Comparison of ENCODE assay signal across 8 mouse cellular contexts in the genomic region with DNA sequence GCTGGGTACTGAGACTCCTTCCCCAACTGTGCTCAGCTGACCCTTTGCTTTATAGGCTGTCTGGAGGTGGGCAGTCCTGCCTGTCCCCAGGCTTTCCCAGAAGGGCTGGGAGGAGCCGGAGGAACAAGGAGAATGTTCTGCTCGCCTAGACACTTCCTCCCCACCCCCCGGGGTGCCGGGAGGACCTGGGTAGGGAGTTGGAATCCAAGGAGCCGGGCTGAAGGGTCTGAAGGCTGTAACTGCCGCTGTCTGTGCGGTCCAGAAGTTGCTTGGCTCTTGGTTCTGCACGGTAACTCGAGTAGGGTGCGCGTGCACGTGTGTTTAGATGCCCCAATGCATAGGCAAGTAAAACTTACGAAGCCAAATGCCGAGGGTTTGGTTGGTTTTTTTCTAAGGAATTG.
DNase-seq lines count a peak whose midpoint lies in the region; ATAC-seq lines count a peak whose summit lies in the region.

No protein-coding gene starts in this region.

- peak overlapping the region; percentile 51 for H3K9ac ChIP-seq in embryonic facial prominence, embryonic 11.5 days (replicated peaks; ENCODE audit: low read length)
- peak overlapping the region; percentile 72 for H3K9ac ChIP-seq in heart, embryonic 11.5 days (ENCODE audit: low read depth, low read length)
- H3K9ac ChIP-seq in kidney, embryonic 15.5 days: peak overlapping the region; percentile 8; the same call in 1 of the 2 replicates

- no peaks in the 10 kb centered on the region for H3K27me3 ChIP-seq in embryonic facial prominence, embryonic 11.5 days (ENCODE audit: control insufficient read depth, insufficient read depth, low read length)
- no peaks in the 10 kb centered on the region for H3K27me3 ChIP-seq in heart, embryonic 11.5 days (ENCODE audit: control insufficient read depth, insufficient read depth, low read length)
- H3K27me3 ChIP-seq in kidney, embryonic 15.5 days: no peaks in the 10 kb centered on the region

- H3K9me3 ChIP-seq in embryonic facial prominence, embryonic 11.5 days (replicated peaks; ENCODE audit: control insufficient read depth, low read length): no peaks in the 10 kb centered on the region
- H3K9me3 ChIP-seq in heart, embryonic 11.5 days (replicated peaks; ENCODE audit: control insufficient read depth, low read length): no peaks in the 10 kb centered on the region
- H3K9me3 ChIP-seq in kidney, embryonic 15.5 days (replicated peaks): no peaks in the 10 kb centered on the region

- peak overlapping the region; percentile 56 for H3K27ac ChIP-seq in embryonic facial prominence, embryonic 11.5 days (replicated peaks; ENCODE audit: low read depth, low read length)
- peak overlapping the region; percentile 78 for H3K27ac ChIP-seq in heart, embryonic 11.5 days (ENCODE audit: low read depth, low read length)
- peak overlapping the region; percentile 86 for H3K27ac ChIP-seq in kidney, embryonic 15.5 days

- ATAC-seq in embryonic facial prominence, embryonic 11.5 days (replicated peaks; ENCODE audit: insufficient number of reproducible peaks, low FRiP score, low TSS enrichment, low read depth): no peak; the same call in 1 of the 2 replicates
- no peak for ATAC-seq in heart, embryonic 11.5 days (replicated peaks; ENCODE audit: insufficient number of reproducible peaks, low FRiP score, low TSS enrichment)
- peak; percentile 80 for ATAC-seq in kidney, embryonic 15.5 days (replicated peaks; ENCODE audit: low FRiP score)
- no peak for ATAC-seq in activated CD4-positive, CD25-positive, alpha-beta regulatory T cell, adult 4 months

- 2% methylated on average over 14 of the region's 14 CpGs for WGBS in embryonic facial prominence, embryonic 11.5 days
- 2% methylated on average over 14 of the region's 14 CpGs for WGBS in heart, embryonic 11.5 days (ENCODE audit: insufficient replicate concordance)
- WGBS in kidney, embryonic 15.5 days: under 1% methylated on average over 14 of the region's 14 CpGs

- DNase-seq in right cerebral cortex, adult 18-20 months: peak; percentile 17
- no peak for DNase-seq in right cerebral cortex, postnatal 36 days (ENCODE audit: low spot score in 2 of 2)
- DNase-seq in embryonic facial prominence, embryonic 11.5 days (ENCODE audit: low spot score): peak; percentile 58
- peak; percentile 75 for DNase-seq in lung, postnatal 25 days (ENCODE audit: low spot score)
- peak; percentile 17 for DNase-seq in right cerebral cortex, postnatal 4 days

- H3K4me3 ChIP-seq in embryonic facial prominence, embryonic 11.5 days (ENCODE audit: low read depth, low read length): 0 out of 2 replicates have a peak overlapping the region, but pooled peaks have one; percentile 21
- peak overlapping the region; percentile 38 for H3K4me3 ChIP-seq in heart, embryonic 11.5 days (ENCODE audit: low read depth, low read length)
- peak overlapping the region; percentile 33 for H3K4me3 ChIP-seq in kidney, embryonic 15.5 days (replicated peaks)

- no peaks in the 10 kb centered on the region for H3K36me3 ChIP-seq in embryonic facial prominence, embryonic 11.5 days (replicated peaks; ENCODE audit: control insufficient read depth, insufficient read depth, low read depth, low read length)
- H3K36me3 ChIP-seq in heart, embryonic 11.5 days (ENCODE audit: control insufficient read depth, insufficient read depth, low read length): no peaks in the 10 kb centered on the region
- no peaks in the 10 kb centered on the region for H3K36me3 ChIP-seq in kidney, embryonic 15.5 days

- peak overlapping the region; percentile 52 for H3K4me2 ChIP-seq in embryonic facial prominence, embryonic 11.5 days (ENCODE audit: low read depth, low read length)
- H3K4me2 ChIP-seq in heart, embryonic 11.5 days: peak overlapping the region; percentile 71
- peak overlapping the region; percentile 57 for H3K4me2 ChIP-seq in kidney, embryonic 15.5 days

- peaks cover 3% of the 10 kb centered on the region for H3K4me1 ChIP-seq in embryonic facial prominence, embryonic 11.5 days (ENCODE audit: control insufficient read depth, insufficient read depth, low read length)
- peaks cover 38% of the 10 kb centered on the region for H3K4me1 ChIP-seq in heart, embryonic 11.5 days (ENCODE audit: control insufficient read depth, insufficient read depth, low read length)
- peaks cover 59% of the 10 kb centered on the region for H3K4me1 ChIP-seq in kidney, embryonic 15.5 days

Comparison
In these comparisons a context has a peak if more than half of its experiments do, and no peak if none do; other contexts are left out.
1. DNase-seq: peak in right cerebral cortex, adult 18-20 months (single experiment), embryonic facial prominence, embryonic 11.5 days (single experiment), lung, postnatal 25 days (single experiment) and right cerebral cortex, postnatal 4 days (single experiment); none in right cerebral cortex, postnatal 36 days (0 of 2).
2. H3K9ac ChIP-seq: peak in every context shown above with its lines; median percentile 72 in heart, embryonic 11.5 days; 51 in embryonic facial prominence, embryonic 11.5 days; 8 in kidney, embryonic 15.5 days.
3. Peak in every context shown above with its lines, with median percentiles within 50 percentile points of each other: H3K27ac ChIP-seq, H3K4me2 ChIP-seq and H3K4me3 ChIP-seq.